Mouse (Mus musculus): ENCODE data around the gene Tor1aip2.

- TF ChIP-seq CTCF (IDR thresholded peaks at IDR 0.05; ENCODE audit: low read depth, low read length) (no peak), GATA2 (IDR thresholded peaks at IDR 0.05; ENCODE audit: borderline replicate concordance, low read depth, low read length) (no peak), POLR2AphosphoS5 (IDR thresholded peaks at IDR 0.05; ENCODE audit: insufficient replicate concordance, low read depth, low read length) (no peak), TAL1 (conservative IDR thresholded peaks at IDR 0.05; ENCODE audit: low read depth, low read length) (no peak), GATA1 (IDR thresholded peaks at IDR 0.05; ENCODE audit: borderline replicate concordance, low read length) (no peak)
Observed at GRCm38 (mm10) chr1:156019800-156020199, 15.4 kb upstream of the Tor1aip2 start.
